Mouse (Mus musculus) ES-E14 (cell line): ENCODE results near the gene Ppp2r5e. TPM values are rescaled to one million over a fixed set of nuclear protein-coding genes. Genes with fewer than 3 reads are reported as not detected.

Experiments used
- DNase-seq: peaks from one replicate; pipeline ENCODE4 v3.0.0-alpha.2; 2013; ENCODE audit warnings: low read depth, low spot score
- H3K27ac ChIP-seq: 2 replicates; pipeline ENCODE4 v1.5.1; 2012; ENCODE audit warnings: low read depth, mild to moderate bottlenecking, low read length, moderate library complexity, mixed read lengths; ENCODE audit not compliant: poor library complexity, insufficient read depth, severe bottlenecking
- H3K36me3 ChIP-seq: 2 replicates; pipeline ENCODE4 v1.6.1; 2012; ENCODE audit warnings: mild to moderate bottlenecking, low read length, moderate library complexity, mixed read lengths; ENCODE audit not compliant: control insufficient read depth, poor library complexity, insufficient read depth, severe bottlenecking
- H3K4me1 ChIP-seq, 2 experiments: fragments of 150-350 bp in 1 of 2; sonication (generic) in 1 of 2; 2 replicates each; pipeline ENCODE4 v1.6.1; 2012; ENCODE audit warnings: low read length in 2 of 2, mild to moderate bottlenecking in 1 of 2, mixed read lengths in 1 of 2; ENCODE audit not compliant: control insufficient read depth in 2 of 2, insufficient read depth in 2 of 2, poor library complexity in 1 of 2
- H3K4me3 ChIP-seq, 2 experiments: fragments of 150-350 bp in 1 of 2; sonication (generic) in 1 of 2; 2 replicates each; pipeline ENCODE4 v1.5.1; 2012; ENCODE audit warnings: low read length in 2 of 2, low read depth in 1 of 2, mild to moderate bottlenecking in 1 of 2, mixed read lengths in 1 of 2; ENCODE audit not compliant: insufficient read depth in 1 of 2, poor library complexity in 1 of 2, severe bottlenecking in 1 of 2
- H3K9ac ChIP-seq: 2 replicates; pipeline ENCODE4 v1.6.1; 2012; ENCODE audit warnings: low read depth, mild to moderate bottlenecking, low read length, mixed read lengths; ENCODE audit not compliant: poor library complexity, insufficient read depth, severe bottlenecking
- H3K9me3 ChIP-seq: fragments of 150-350 bp; sonication (generic); 2 replicates; pipeline ENCODE4 v1.6.1; 2012; ENCODE audit warnings: low read depth, mild to moderate bottlenecking, low read length; ENCODE audit not compliant: control insufficient read depth, insufficient read depth
- CHD2 ChIP-seq: IDR thresholded peaks from 2 replicates; pipeline ENCODE4 v1.6.1; 2014; ENCODE audit warnings: mild to moderate bottlenecking, low read depth, low read length, inconsistent platforms
- HCFC1 ChIP-seq: IDR thresholded peaks from 2 replicates; pipeline ENCODE4 v1.6.1; 2012; ENCODE audit warnings: low read length, inconsistent platforms, borderline replicate concordance; ENCODE audit not compliant: insufficient read depth
- MAFK ChIP-seq: IDR thresholded peaks from 2 replicates; pipeline ENCODE4 v1.6.1; 2014; ENCODE audit warnings: mild to moderate bottlenecking, low read depth, low read length, inconsistent platforms; ENCODE audit not compliant: insufficient read depth
- ZC3H11A ChIP-seq: IDR thresholded peaks from 2 replicates; pipeline ENCODE4 v1.6.1; 2012; ENCODE audit warnings: low read depth, mild to moderate bottlenecking, inconsistent platforms, low read length, borderline replicate concordance
- ZNF384 ChIP-seq: IDR thresholded peaks from 2 replicates; pipeline ENCODE4 v1.6.1; 2012; ENCODE audit warnings: low read depth, low read length, inconsistent platforms
- in situ Hi-C, 2 experiments: fragments of 600-800 bp; cut with MboI; formaldehyde crosslinking; loops; one replicate each; pipeline ENCODE4 v1.15.1; 2025; ENCODE audit warnings: low sequenced_read_pairs in 2 of 2, inconsistent platforms in 1 of 2; ENCODE audit not compliant: unreplicated experiment in 2 of 2
- total RNA-seq: library from RNA; depleted of rRNA; stranded (reverse); fragments of 300-350 nt; gene quantifications from 2 replicates; pipeline ENCODE4 v1.2.3, GENCODE M21; 2012

Gene Ppp2r5e
- total RNA-seq, 1 experiment = 16.6 TPM

- in situ Hi-C loops = no loop called here
- DNase-seq = no peak
- Histone ChIP-seq H3K9me3 (no peaks in the 10 kb centered on the region), H3K4me1 (peaks cover 0 to 4% of the 10 kb centered on the region in 2 experiments; a peak in 1 of 4 replicates), H3K9ac (no peak overlapping the region), H3K36me3 (no peaks in the 10 kb centered on the region), H3K4me3 (no peak overlapping the region), H3K27ac (no peak overlapping the region)
- TF ChIP-seq ZC3H11A (no peak), ZNF384 (no peak), MAFK (no peak), HCFC1 (no peak), CHD2 (no peak)
Observed at GRCm38 (mm10) chr12:75546241-75546640, 49.8 kb downstream of the Ppp2r5e start.

- H3K4me3 ChIP-seq = no peak overlapping the region
- peaks cover 0 to 7% of the 10 kb centered on the region in 2 experiments; a peak in 2 of 4 replicates for H3K4me1 ChIP-seq
- TF ChIP-seq CHD2 = no peak
- no peak for TF ChIP-seq ZC3H11A
- no peak for TF ChIP-seq HCFC1
- no peak for TF ChIP-seq MAFK
- TF ChIP-seq ZNF384 = no peak
- in situ Hi-C loops = no loop called here
- no peak overlapping the region for H3K27ac ChIP-seq
- no peaks in the 10 kb centered on the region for H3K36me3 ChIP-seq
- no peaks in the 10 kb centered on the region for H3K9me3 ChIP-seq
- DNase-seq = no peak
- H3K9ac ChIP-seq = no peak overlapping the region
Observed at GRCm38 (mm10) chr12:75545431-75545925, 50.6 kb downstream of the Ppp2r5e start.

GRCm38 (mm10) chr12:75544666-75545065 is 51.4 kb downstream of the Ppp2r5e start:
- Histone ChIP-seq H3K4me3 (no peak overlapping the region), H3K9ac (no peak overlapping the region), H3K36me3 (no peaks in the 10 kb centered on the region), H3K27ac (no peak overlapping the region), H3K9me3 (no peaks in the 10 kb centered on the region), H3K4me1 (peaks cover 0 to 8% of the 10 kb centered on the region in 2 experiments; a peak in 2 of 4 replicates)
- no peak for DNase-seq
- TF ChIP-seq MAFK (no peak), CHD2 (no peak), HCFC1 (no peak)
- in situ Hi-C loops = no loop called here

GRCm38 (mm10) chr12:75544259-75544658 is 51.8 kb downstream of the Ppp2r5e start:
- H3K9ac ChIP-seq = no peak overlapping the region
- no peaks in the 10 kb centered on the region for H3K9me3 ChIP-seq
- TF ChIP-seq CHD2 (no peak), HCFC1 (no peak), ZNF384 (no peak)
- in situ Hi-C loops = no loop called here
- peaks cover 0 to 8% of the 10 kb centered on the region in 2 experiments; a peak in 2 of 4 replicates for H3K4me1 ChIP-seq
- DNase-seq = no peak
- no peak overlapping the region for H3K27ac ChIP-seq
- H3K36me3 ChIP-seq = no peaks in the 10 kb centered on the region
- H3K4me3 ChIP-seq = no peak overlapping the region

GRCm38 (mm10) chr12:75543346-75543745 is 52.7 kb downstream of the Ppp2r5e start:
- no peak overlapping the region for H3K27ac ChIP-seq
- H3K9me3 ChIP-seq = no peaks in the 10 kb centered on the region
- H3K4me1 ChIP-seq = peaks cover 0 to 8% of the 10 kb centered on the region in 2 experiments; a peak in 2 of 4 replicates
- no peak overlapping the region for H3K4me3 ChIP-seq
- TF ChIP-seq MAFK (no peak), ZNF384 (no peak), ZC3H11A (no peak), CHD2 (no peak), HCFC1 (no peak)
- in situ Hi-C loops = no loop called here
- no peak for DNase-seq
- no peak overlapping the region for H3K9ac ChIP-seq
- no peaks in the 10 kb centered on the region for H3K36me3 ChIP-seq
